Mouse (Mus musculus) layer of hippocampus, postnatal 14 days (tissue): ENCODE measurements around the gene Sh3gl1. TPM values are rescaled to one million over a fixed set of nuclear protein-coding genes. Genes with fewer than 3 reads are reported as not detected.

Experiments
- DNase-seq, 2 experiments: peaks; one replicate each; pipeline ENCODE4 v3.0.0; 2021 to 2022; ENCODE audit warnings: low spot score in 2 of 2, mixed read lengths in 1 of 2
- total RNA-seq, 2 experiments: library from RNA; stranded (reverse); gene quantifications; 2 replicates each; pipeline ENCODE4 v1.2.3; 2021

Gene Sh3gl1
- total RNA-seq, 2 experiments from 2014 or later = 64.9 to 67.5 TPM

DNA sequence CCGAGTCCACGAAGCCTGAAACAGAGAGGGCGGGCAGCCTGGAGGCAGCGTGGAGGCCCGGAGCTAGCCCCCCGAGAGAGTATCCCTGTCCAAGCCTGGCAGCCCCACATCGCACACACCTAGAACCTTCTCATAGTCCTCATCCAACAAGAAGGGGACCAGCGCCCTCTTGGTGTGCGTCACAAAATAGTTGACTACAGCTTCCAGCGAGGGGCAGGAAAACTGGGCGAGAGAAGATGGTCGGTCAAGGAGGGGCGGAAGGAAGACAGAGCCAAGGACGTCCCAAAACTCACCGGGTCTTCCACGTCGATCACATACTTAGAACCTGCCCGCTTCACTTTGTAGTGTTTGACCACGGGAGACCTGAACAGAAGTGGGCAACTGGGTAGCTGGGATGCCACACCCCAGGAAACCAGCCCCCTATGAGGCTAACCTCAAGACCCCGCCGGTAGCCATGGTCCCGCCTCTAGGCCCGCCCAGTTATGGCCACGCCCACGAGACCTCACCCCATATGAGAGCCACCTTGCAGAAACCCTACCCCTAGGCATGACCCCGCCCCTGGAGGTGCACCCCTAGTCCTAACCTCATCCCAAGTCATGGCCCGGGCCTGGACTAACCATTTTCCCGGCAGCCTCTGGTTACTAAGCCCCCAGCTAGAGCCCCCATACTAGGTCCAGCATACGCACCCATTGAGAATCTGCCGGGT lies 36.5 kb downstream of the Sh3gl1 start:
- no peak for DNase-seq

DNA sequence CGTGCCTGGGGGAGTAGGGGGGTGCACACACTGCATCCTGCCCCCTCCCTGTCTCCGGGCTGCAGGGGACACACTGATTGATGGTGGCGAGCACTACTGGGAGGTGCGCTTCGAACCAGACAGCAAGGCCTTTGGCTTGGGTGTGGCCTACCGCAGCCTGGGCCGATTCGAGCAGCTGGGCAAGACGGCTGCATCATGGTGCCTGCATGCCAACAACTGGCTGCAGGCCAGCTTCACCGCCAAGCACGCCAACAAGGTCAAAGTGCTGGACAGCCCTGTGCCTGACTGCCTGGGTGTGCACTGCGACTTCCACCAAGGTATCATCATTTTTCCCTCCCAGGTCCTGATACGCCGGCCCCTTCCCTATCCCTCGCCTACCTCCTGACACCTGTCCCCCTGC lies 40.4 kb downstream of the Sh3gl1 start:
- no peak for DNase-seq

DNA sequence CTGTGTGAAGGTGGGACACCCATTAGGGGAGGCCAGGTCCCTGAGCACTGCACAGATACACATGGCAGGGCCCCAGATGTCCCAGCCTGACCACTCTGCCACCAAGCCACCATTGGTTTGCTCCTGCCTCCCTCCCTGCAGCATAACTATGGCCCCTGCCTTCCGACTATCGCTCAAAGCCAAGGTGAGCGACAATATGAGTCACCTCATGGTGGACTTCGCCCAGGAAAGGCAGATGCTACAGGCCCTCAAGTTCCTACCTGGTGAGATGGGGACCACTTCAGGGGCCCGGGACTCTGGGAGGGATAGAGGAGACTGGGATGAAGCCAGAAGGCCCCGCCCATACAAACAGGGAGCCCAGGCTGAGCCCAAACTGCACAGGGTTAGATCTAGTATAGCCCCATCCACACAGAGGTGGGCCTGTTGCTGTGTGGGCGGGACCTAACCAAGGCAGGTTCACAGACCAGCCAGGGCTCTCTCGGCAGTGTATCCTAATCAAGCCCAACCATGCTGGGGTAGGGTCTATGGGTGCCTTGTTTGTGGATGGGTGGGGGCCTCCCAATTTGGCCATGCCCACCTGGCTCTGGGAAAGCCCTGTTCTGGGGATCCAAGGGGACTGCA lies 46.0 kb downstream of the Sh3gl1 start:
- no peak for DNase-seq

DNA sequence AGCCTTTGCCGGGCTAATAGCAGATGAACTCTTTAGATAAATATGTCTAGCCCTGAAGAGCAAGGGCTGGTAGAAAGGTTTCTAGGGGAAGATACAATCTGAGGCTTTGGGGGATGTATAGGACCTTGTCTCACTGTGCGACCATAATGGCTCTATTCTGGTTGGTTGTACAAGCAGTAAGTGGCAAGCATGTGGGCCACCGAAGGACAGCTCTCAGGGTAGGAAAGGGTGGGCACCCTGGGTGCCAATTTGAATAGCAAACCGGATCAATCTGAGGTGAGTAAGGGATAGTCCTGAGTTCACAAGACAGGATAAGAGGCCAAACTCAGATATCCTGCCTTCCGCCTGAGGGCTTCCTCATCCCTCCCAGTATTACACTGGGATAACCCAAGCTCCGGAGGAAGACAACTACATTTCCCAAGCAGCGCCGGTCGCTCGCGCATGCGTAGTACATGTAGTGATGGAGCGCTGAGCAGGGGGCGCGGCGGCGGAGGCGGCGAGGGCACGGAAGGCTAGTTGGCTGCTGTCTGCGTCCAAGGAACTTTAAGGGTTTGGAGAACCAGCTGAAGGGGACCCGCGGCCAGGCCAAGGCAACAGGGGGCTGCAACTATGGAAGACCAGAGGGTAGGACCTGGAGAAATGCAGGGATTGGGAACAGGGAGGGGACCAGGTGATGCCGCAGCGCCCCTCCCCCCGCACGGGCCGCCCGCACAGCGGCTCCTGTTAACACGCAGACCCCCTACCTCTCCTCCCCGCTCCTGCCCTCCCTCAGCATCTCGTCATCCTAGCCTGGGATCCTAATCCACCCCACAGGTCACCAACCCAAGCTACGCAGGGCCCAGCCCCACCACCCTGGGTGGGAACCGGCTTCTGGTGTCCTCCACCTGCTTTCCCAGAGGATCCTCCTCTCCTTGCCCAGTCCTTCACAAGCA lies 50.1 kb downstream of the Sh3gl1 start, which contains the start of gene Fsd1:
Fsd1 (plus strand) TSS at position 480 of the 932 bp plus-strand sequence.
- DNase-seq = peak; percentile 82 to 90

DNA sequence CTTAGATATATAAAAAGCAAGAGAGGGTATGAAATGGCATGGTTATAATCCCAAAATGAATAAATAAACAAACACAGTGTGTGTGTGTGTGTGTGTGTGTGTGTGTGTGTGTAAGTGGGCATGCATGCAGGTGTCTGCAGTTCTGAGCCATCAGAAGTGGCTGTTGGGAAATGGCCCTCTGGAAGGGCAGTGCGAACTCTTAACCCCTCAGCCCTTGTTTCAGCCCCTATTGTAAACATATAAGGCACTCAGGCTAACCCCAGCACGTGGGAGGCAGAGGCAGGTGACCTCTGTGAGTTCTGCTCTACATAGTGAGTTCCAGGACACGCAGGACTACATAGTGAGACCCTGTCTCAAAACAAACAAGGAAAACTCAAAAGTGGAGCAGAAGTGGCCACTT lies 59.1 kb downstream of the Sh3gl1 start:
- no peak for DNase-seq

DNA sequence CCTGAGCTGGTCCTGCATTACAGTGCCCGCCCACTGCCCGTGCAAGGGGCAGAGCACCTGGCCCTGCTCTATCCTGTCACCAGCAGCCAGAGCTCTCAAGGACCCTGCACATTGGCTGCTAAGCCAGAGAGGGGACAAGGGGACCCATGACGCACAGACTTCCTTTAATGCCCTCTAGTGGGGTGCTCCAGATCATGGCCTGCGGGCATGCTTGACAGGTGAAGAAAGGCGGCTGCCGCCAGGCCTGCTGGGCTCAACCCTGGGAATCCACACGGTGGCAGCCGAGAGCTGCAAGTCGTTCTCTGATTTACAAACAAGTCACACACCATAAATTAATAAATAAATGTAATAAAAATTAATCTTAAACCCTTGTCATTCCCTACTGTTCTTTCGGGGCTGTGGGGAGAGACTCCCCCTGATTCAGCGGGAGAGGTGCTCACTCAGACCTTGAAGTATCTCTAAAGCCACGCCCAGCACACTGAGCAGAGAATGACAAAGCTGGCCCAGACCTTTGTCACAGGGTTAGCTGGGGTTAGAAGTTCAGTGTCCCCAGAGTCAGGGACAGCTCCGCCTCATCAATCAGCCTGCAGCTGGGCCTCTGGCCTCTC lies 60.1 kb downstream of the Sh3gl1 start:
- peak; percentile 73 to 75 for DNase-seq

DNA sequence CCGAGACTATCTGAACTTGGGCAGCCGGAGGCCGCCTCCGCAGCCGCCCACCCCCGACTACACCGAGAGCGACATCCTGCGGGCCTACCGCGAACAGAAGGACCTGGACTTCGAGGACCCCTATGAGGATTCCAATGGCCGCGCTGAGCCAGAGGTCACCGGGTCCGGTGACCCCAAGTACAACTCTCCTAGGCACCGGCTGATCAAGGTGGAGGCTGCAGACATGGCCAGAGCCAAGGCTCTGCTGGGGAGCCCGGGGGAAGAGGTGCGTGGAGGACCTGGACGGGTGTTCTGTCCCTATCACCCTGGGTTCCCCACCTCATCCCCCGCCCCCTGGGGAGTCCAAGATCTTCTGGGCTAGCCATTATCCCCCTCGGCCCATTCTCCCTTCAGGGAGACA lies 65.0 kb downstream of the Sh3gl1 start:
- no peak for DNase-seq

DNA sequence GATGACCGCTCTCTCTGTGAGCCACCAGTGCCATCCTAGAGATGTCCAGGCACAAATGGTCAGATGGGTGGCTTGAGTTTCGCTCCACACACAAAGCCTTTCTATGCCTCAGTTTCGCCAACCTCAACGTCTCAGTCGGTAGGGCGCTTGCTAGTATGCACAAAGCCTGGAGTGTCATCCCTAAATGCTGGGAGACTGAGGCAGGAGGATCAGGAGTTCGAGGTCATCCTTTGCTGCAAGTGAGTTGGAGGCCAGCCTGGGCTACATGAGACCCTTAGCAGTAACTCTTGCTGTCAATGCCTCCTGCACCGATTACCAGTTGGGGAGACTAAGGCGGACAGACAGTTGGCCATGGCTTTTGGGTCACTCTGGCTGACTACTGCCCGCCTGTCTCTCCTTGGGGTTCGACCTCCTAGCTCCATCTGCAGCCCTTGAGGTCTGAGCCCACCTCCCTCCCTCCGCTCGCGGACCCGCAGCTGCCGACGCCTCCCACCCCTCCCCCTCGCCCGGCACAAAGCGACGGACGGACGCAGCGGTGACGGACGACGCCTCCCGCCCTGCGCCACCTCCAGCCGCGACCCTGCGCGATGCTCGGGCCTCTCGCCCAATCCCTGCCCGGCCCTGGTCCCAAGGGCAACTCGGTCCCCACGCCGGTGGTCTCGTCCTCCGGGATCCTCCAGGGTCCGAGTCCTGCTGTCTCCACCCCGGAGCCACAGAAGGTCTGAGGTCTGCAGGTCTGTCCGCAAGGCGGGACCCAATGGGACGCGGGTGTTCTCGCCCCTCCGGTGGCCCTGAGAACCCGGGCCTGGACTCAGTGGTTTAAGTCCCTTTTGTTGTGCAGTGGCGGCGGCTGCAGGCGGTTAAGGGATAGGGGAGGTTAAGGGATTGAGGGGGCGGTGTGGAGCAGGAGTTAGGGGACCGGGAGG lies 66.2 kb downstream of the Sh3gl1 start, which contains the start of gene Shd:
Shd (plus strand) TSS at position 502 of the 926 bp plus-strand sequence.
- DNase-seq = peak in 1 of 2 experiments; percentile 53

DNA sequence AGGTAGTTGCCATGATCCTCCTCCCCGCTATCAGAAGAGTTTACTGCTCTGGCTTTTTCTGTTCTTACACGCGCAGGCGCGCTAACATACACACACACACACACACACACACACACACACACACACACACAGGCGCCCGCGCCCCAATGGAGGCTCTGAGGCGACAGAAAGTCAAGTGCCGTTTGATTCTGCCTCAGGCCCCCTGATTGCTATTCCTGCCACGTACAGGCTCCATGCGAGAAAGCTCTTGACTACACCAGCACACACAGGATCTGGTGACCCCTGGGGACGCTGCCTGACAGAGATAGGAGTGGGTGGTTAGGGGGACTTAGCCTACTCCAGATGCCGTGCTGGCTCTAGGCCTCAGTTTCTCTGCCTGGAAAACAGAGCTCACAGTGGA lies 66.9 kb downstream of the Sh3gl1 start:
- no peak for DNase-seq

DNA sequence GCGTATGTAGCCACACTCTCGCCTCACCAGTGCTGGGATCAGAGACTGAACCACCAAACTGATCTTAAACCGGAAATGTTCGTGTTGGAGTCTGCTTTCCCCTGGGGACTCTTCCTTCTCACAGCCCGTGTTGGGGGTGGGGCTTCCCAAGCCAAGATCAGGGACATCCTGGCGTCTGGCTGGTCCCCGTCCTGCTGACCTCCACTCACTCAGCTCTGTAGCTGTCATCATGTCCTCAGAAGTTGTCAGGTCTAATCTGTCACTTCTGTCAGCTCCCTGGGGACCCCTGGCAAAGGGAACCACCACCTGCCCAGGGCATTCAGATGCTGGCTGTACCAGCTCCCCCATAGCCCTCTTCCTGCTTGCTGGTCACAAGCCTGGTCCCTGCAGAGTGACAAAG lies 68.2 kb downstream of the Sh3gl1 start:
- no peak for DNase-seq

DNA sequence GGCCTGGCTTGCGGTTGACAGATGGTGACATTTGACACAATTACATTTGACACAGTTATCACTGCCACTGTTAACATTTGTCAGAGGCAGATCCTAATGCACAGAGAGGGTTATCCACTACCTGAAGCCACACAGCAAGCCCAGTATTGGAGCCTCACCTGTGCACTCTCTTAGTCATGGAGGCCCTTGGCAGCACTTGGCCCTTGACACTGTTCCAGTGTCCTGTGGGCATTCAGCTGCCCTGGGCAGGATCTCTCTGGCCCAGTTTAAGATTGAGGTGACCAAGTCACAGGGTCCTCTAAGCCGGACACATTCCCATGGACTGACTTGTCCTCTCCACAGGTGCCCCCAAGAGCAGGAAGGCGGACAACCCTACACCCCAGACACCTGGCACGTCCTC lies 69.2 kb downstream of the Sh3gl1 start:
- no peak for DNase-seq

Other genes starting within 250 kb of the Sh3gl1 start
- gene Zfp119a, start 157.7 kb downstream of the Sh3gl1 start, total RNA-seq = 1 to 10 TPM; 7.7 to 9.7 TPM
- 1 to 10 TPM; 8.1 to 8.2 TPM for gene Zfp959, start 144.5 kb downstream of the Sh3gl1 start, total RNA-seq
- gene Zfp119b, start 87.1 kb downstream of the Sh3gl1 start, total RNA-seq = 1 to 10 TPM; 4.1 to 4.9 TPM
- 1 to 10 TPM; 1.9 TPM for gene Ebi3, start 84.0 kb downstream of the Sh3gl1 start, total RNA-seq
- gene Yju2, start 77.5 kb downstream of the Sh3gl1 start, total RNA-seq = 10 to 100 TPM; 15.0 to 16.2 TPM
- 10 to 100 TPM; 38.9 to 44.9 TPM for gene Shd, start 66.2 kb downstream of the Sh3gl1 start, total RNA-seq
- 10 to 100 TPM; 73.1 to 76.4 TPM for gene Fsd1, start 50.1 kb downstream of the Sh3gl1 start, total RNA-seq
- 1 to 10 TPM; 4.0 to 4.3 TPM for gene Stap2, start 31.1 kb downstream of the Sh3gl1 start, total RNA-seq
- gene Mpnd, start 30.9 kb downstream of the Sh3gl1 start, total RNA-seq = 100 to 1,000 TPM; 112 to 119 TPM
- 1 to 10 TPM; 3.5 to 5.0 TPM for gene Chaf1a, start 3.8 kb upstream of the Sh3gl1 start, total RNA-seq
- 10 to 100 TPM; 64.4 to 72.8 TPM for gene Ubxn6, start 38.4 kb upstream of the Sh3gl1 start, total RNA-seq
- gene Hdgfl2, start 43.0 kb upstream of the Sh3gl1 start, total RNA-seq = 100 to 1,000 TPM; 104 to 115 TPM
- gene Plin4, start 73.2 kb upstream of the Sh3gl1 start, total RNA-seq = 1 to 10 TPM; 1.3 to 2.5 TPM
- 1 to 10 TPM; 1.1 to 1.4 TPM for gene Plin5, start 81.0 kb upstream of the Sh3gl1 start, total RNA-seq
- under 1 TPM; 0.62 to 0.81 TPM for gene Lrg1, start 85.4 kb upstream of the Sh3gl1 start, total RNA-seq
- gene Sema6b, start 103.7 kb upstream of the Sh3gl1 start, total RNA-seq = 100 to 1,000 TPM; 140 to 142 TPM
- 1 to 10 TPM; 6.2 to 6.6 TPM for gene Tnfaip8l1, start 125.8 kb upstream of the Sh3gl1 start, total RNA-seq
- 10 to 100 TPM; 43.3 to 46.0 TPM for gene Mydgf, start 147.3 kb upstream of the Sh3gl1 start, total RNA-seq
- 10 to 100 TPM; 49.4 to 52.4 TPM for gene Dpp9, start 182.3 kb upstream of the Sh3gl1 start, total RNA-seq
- 10 to 100 TPM; 41.6 to 44.7 TPM for gene Fem1a, start 220.2 kb upstream of the Sh3gl1 start, total RNA-seq
- gene Ticam1, start 240.2 kb upstream of the Sh3gl1 start, total RNA-seq = 1 to 10 TPM; 6.2 to 7.4 TPM